Mouse (Mus musculus): Measurements from ENCODE around the gene Ccnjl. TPM values are rescaled to one million over a fixed set of nuclear protein-coding genes. Genes with fewer than 3 reads are reported as not detected.

Ccnjl gene
- 0.79 and 1.4 TPM in 2 replicates for polyA plus RNA-seq (2012; rRNA removed; ENCODE audit: low replicate concordance)

DNA sequence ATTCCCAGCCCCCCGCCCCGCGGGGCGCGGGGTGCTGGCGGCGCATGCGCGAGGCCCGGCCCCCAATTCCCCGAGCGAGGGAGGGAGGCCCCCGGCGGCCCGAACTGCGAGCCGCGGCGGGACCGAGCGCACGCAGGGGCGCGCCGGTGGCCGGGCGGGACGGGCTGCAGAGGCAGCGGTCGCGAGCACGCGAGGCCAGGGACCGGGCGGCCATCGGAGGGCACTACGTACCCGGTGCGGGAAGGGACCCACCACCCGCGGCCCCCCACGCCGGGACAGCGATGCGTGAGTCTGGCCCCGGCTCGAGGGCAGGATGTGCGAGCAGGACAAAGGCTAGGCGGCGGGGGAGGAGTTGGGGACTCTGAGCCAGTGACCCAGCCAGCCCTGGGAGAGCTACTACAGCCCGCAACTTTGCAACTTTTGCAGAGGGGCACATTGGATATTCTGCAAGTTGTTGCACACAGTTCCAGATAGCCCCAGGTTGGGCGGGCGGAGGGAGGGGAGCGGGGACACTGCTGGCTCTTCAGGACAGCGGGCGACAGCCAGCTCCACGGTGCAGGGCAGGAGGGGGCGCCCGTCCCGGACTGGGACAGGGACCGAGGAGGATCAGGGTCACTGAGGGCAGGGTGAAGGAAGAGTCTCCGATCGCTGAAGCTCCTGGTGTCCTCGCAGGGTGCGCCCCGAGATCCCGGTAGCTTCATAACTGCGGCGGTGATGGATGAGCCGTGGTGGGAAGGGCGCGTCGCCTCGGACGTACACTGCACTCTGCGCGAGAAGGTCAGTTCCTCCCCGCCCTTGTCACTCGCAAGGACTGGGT, at the start of gene Ccnjl:
Gene Ccnjl (plus strand): TSS at position 102 of the 817 bp plus-strand sequence.

DNA sequence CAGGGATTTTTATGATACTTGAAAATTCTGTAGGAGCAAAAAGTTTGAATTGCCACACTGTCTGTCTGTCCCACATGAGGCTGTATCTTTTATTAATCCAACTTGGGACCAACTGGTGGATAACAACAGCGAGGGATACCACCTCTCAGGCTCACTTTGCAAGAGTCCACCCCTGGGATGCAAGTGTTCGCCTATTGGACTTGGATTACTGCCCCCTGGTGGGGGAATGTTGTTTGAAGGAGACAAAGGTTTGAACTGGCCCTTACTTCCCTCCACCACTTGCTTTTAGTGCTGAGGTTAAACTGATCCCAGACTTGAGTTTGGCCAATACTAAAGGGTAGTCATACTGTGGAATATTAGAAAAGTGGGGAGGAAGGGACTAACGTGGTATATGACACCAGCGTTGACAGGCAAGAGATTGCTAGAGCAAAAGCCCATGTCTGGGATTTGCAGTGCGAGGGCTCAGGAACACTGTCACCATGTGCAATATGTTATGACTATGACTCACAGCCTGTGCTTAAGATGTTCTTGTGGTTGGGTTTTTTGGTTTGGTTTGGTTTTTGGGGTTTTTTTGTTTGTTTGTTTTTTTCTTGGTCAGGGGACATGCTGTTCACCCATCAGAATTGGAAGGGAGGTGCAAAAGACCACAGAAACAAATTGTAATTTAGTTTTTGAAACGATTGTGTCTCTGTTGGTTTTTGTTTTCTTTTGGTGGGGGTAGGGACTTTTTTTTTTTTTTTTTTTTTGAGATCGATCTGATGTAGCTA, 57.9 kb downstream of the Ccnjl start, which contains the start of gene 4933415A04Rik:
Gene 4933415A04Rik (plus strand): TSS at position 717 of the 767 bp plus-strand sequence.

DNA sequence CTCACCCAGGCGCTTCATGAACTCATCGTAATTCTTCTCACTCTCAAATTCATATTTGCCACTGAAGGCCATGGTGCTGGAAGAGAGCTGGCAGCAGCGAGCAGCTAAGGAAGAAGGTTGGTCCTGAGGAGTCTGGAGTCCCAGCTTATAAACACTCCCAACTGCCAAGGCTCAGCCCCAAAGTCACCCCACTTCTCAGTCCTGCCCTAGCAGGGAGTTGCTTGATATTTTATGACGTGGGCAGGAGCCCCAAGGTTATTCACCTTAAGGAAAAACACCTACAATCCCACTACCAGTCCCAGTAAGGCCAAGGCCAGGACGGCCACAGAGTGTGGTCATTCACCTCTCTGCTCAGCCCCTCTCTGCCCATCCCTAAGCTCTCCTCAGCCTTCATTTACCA, 72.9 kb downstream of the Ccnjl start, which contains the start of gene Fabp6:
Gene Fabp6 (minus strand): TSS at position 101 of the 400 bp plus-strand sequence.

Other genes with a start within 250 kb of the Ccnjl start
- gene Pttg1, start 102.5 kb upstream of the Ccnjl start, polyA plus RNA-seq (2012; rRNA removed; ENCODE audit: low replicate concordance): 8.3 and 15.5 TPM in 2 replicates
- 2.1 and 2.2 TPM in 2 replicates for gene Slu7, start 95.0 kb upstream of the Ccnjl start, polyA plus RNA-seq (2012; rRNA removed; ENCODE audit: low replicate concordance)
- 6.0 and 7.5 TPM in 2 replicates for gene C1qtnf2, start 54.5 kb upstream of the Ccnjl start, polyA plus RNA-seq (2012; rRNA removed; ENCODE audit: low replicate concordance)
- gene 4933415A04Rik, start 58.3 kb downstream of the Ccnjl start, polyA plus RNA-seq (2012; rRNA removed; ENCODE audit: low replicate concordance): 0.07 TPM in 1 of 2 replicates, not detected in the other
- gene Fabp6, start 72.8 kb downstream of the Ccnjl start, polyA plus RNA-seq (2012; rRNA removed; ENCODE audit: low replicate concordance): not detected in 2 replicates
- gene Pwwp2a, start 153.2 kb downstream of the Ccnjl start, polyA plus RNA-seq (2012; rRNA removed; ENCODE audit: low replicate concordance): 12.6 and 14.0 TPM in 2 replicates
- 5.0 and 9.6 TPM in 2 replicates for gene Ttc1, start 219.2 kb downstream of the Ccnjl start, polyA plus RNA-seq (2012; rRNA removed; ENCODE audit: low replicate concordance)

Measured in mammary gland, adult 2 months (tissue).